In the genomic region with DNA sequence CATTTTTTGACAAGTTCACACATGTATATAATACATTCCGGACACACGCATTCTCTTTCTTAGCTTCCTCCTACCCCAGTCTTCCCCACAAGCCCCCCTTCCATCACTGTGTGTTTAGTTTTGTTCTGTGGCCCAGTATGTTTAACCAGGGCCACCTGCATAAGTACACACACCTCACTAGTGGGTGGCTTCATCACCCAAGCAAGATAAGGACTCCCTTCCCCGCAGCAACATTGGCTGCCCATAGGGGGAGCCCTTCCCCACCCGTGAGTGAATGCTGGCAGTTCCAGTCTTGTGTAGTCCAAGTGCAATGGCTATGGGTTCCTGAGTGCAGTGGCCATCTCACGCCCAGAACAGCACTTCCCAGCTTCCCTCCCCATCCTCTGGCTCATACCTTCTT, we compare ENCODE assay signal across 8 mouse cellular contexts. TPM values are rescaled to one million over a fixed set of nuclear protein-coding genes. Genes with fewer than 3 reads are reported as not detected.
DNase-seq lines count a peak whose midpoint lies in the region; ATAC-seq and TF ChIP-seq lines count a peak whose summit lies in the region.

No protein-coding gene starts in this region.

- DNase-seq in gastrocnemius, adult 18-20 months (ENCODE audit: low spot score): peak; percentile 50
- no peak for DNase-seq in gastrocnemius, postnatal 4 days (ENCODE audit: low spot score in 2 of 2)
- DNase-seq in brain, embryonic 14.5 days (ENCODE audit: low read depth): peak; percentile 63
- DNase-seq in forebrain, embryonic 14.5 days (ENCODE audit: low spot score): peak; percentile 48
- peak; percentile 24 to 65 for DNase-seq in kidney, postnatal 36 days
- DNase-seq in thymus, postnatal 14 days: peak; percentile 73

- H3K4me2 ChIP-seq in forebrain, embryonic 14.5 days (ENCODE audit: low read length): no peak overlapping the region

- no peak overlapping the region for H3K9ac ChIP-seq in forebrain, embryonic 14.5 days (ENCODE audit: low read length)

- ATAC-seq in forebrain, embryonic 14.5 days: 0 out of 2 replicates have a peak, but pooled peaks have one; percentile 34
- ATAC-seq in monocyte, adult 5-6 weeks (replicated peaks; ENCODE audit: insufficient number of reproducible peaks, low FRiP score, low TSS enrichment, poor library complexity, severe bottlenecking): peak; percentile 71

- H3K4me3 ChIP-seq in C2C12 (ENCODE audit: insufficient read depth, poor library complexity, severe bottlenecking): no peak overlapping the region
- no peak overlapping the region for H3K4me3 ChIP-seq in forebrain, embryonic 14.5 days (ENCODE audit: low read depth, low read length)

- peak; percentile 75 for TF ChIP-seq CTCF in C2C12 (IDR thresholded peaks at IDR 0.05; ENCODE audit: control insufficient read depth, insufficient read depth, insufficient read length)
- peak; percentile 86 for TF ChIP-seq CTCF in brain, embryonic 14.5 days (IDR thresholded peaks at IDR 0.05; ENCODE audit: borderline replicate concordance, extremely low read depth, insufficient read depth, insufficient read length)

- no peak overlapping the region for H3K27ac ChIP-seq in forebrain, embryonic 14.5 days (ENCODE audit: low read depth, low read length)

- H3K4me1 ChIP-seq in forebrain, embryonic 14.5 days (ENCODE audit: control insufficient read depth, insufficient read depth, low read length): no peaks in the 10 kb centered on the region

- H3K9me3 ChIP-seq in forebrain, embryonic 14.5 days (replicated peaks; ENCODE audit: control insufficient read depth, low read length): no peaks in the 10 kb centered on the region

- TF ChIP-seq POLR2A in brain, embryonic 14.5 days (IDR thresholded peaks at IDR 0.05; ENCODE audit: borderline replicate concordance, extremely low read depth, insufficient read depth, insufficient read length, poor library complexity, severe bottlenecking): no peak

- 53% methylated on average over 5 of the region's 5 CpGs for WGBS in forebrain, embryonic 14.5 days

- no peaks in the 10 kb centered on the region for H3K27me3 ChIP-seq in C2C12 (ENCODE audit: control insufficient read depth, insufficient read depth, insufficient read length)
- H3K27me3 ChIP-seq in forebrain, embryonic 14.5 days (replicated peaks; ENCODE audit: control insufficient read depth, insufficient read depth, low read length): no peaks in the 10 kb centered on the region

- no peaks in the 10 kb centered on the region for H3K79me2 ChIP-seq in C2C12 (ENCODE audit: control insufficient read depth, insufficient read depth)

- H3K79me3 ChIP-seq in C2C12 (ENCODE audit: low read depth): no peaks in the 10 kb centered on the region

- no peak overlapping the region for H3ac ChIP-seq in C2C12 (ENCODE audit: control insufficient read depth, insufficient read length, low read depth)

- H3K36me3 ChIP-seq in C2C12 (ENCODE audit: control insufficient read depth, insufficient read depth): no peaks in the 10 kb centered on the region
- no peaks in the 10 kb centered on the region for H3K36me3 ChIP-seq in forebrain, embryonic 14.5 days (ENCODE audit: control insufficient read depth, insufficient read depth, low read length)

TF ChIP-seq in C2C12, 6 proteins besides CTCF, POLR2A, EP300 and RAD21:
- TF ChIP-seq FOSL1 (IDR thresholded peaks at IDR 0.05; ENCODE audit: insufficient read depth, low read length, poor library complexity, severe bottlenecking) (no peak), MYOD1 (IDR thresholded peaks at IDR 0.05; ENCODE audit: control insufficient read depth, insufficient read length, low read depth) (no peak), MAX (IDR thresholded peaks at IDR 0.05) (no peak), USF1 (IDR thresholded peaks at IDR 0.05; ENCODE audit: low read depth) (no peak)

RNA-seq across cellular contexts. Expression of gene Gucy2e, which starts 21.5 kb away (rescaled TPM):
- not detected for total RNA-seq in gastrocnemius, adult 18-20 months (2021)
- total RNA-seq in gastrocnemius, postnatal 4 days (2021): not detected
- polyA plus RNA-seq in C2C12 (2012; fragmentation: generic; extraction: Trizol): not detected
- polyA plus RNA-seq in brain, embryonic 14.5 days (2012; rRNA removed): 0.20 and 0.25 TPM in 2 replicates
- polyA plus RNA-seq in forebrain, embryonic 14.5 days (2014; fragmentation: Nextera tagmentation; extraction: Ambion mirVana): 0.35 and 0.41 TPM in 2 replicates
- 0.32 TPM in 1 of 3 replicates, not detected in the others for total RNA-seq in monocyte, adult 5-6 weeks (2017)

Comparison
In these comparisons a context has a peak if more than half of its experiments do, and no peak if none do; other contexts are left out.
1. DNase-seq: peak in gastrocnemius, adult 18-20 months (single experiment), brain, embryonic 14.5 days (single experiment), forebrain, embryonic 14.5 days (single experiment), kidney, postnatal 36 days (2 of 2) and thymus, postnatal 14 days (single experiment); none in gastrocnemius, postnatal 4 days (0 of 2).